Mouse (Mus musculus) liver, postnatal 0 days (tissue): ENCODE data around the gene Bloc1s1.

Experiments used
- CTCF ChIP-seq: sonication (generic); IDR thresholded peaks from 2 replicates; pipeline ENCODE4 v1.5.1; 2016; ENCODE audit warnings: antibody characterized with exemption, low read depth
- EP300 ChIP-seq: IDR thresholded peaks from 2 replicates; pipeline ENCODE4 v1.6.1; 2016; ENCODE audit warnings: antibody characterized with exemption, low read depth, mild to moderate bottlenecking

DNA sequence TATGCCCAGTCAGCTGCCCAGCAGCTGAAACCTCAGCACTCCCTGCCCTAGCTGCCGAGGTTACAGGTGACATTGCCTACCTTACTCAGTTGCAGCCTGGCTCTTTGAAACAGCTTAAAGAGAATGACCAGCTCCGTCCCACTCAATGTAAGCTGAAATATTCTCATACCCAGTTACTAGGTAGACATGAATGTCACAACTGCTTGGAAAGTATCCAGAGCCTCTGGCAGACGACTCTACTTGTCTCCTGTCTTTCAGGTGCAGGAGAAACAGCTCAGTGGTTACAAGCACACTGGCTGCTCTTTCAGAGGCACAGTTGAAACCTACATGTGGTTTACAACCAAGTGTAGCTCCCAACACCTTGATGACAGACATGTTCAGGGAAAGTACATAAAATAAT lies 53.5 kb downstream of the Bloc1s1 start:
- TF ChIP-seq CTCF (no peak), EP300 (no peak)
